Mouse (Mus musculus) liver, embryonic 15.5 days (tissue): Measurements from ENCODE around the gene Cbwd1. TPM values are rescaled to one million over a fixed set of nuclear protein-coding genes. Genes with fewer than 3 reads are reported as not detected.

Experiments used
- ATAC-seq: fragments of 200-750 bp; cut with Nextera tagmentation; 2 replicates; pipeline ENCODE4 v1.8.0; 2017; ENCODE audit warnings: moderate number of reproducible peaks, mild to moderate bottlenecking, moderate library complexity; ENCODE audit not compliant: insufficient read depth
- H3K27ac ChIP-seq: fragments of 300-500 bp; sonication (generic); replicated peaks from 2 replicates; pipeline ENCODE4 v1.5.1; 2015; ENCODE audit warnings: mild to moderate bottlenecking, inconsistent platforms
- H3K27me3 ChIP-seq: fragments of 300-500 bp; sonication (generic); 2 replicates; pipeline ENCODE4 v1.6.1; 2015; ENCODE audit warnings: mild to moderate bottlenecking, inconsistent platforms
- H3K36me3 ChIP-seq: fragments of 300-500 bp; sonication (generic); replicated peaks from 2 replicates; pipeline ENCODE4 v1.6.1; 2015; ENCODE audit warnings: moderate library complexity, mild to moderate bottlenecking, inconsistent platforms
- H3K4me1 ChIP-seq: fragments of 300-500 bp; sonication (generic); replicated peaks from 2 replicates; pipeline ENCODE4 v1.6.1; 2015; ENCODE audit warnings: inconsistent platforms
- H3K4me2 ChIP-seq: fragments of 300-500 bp; sonication (generic); 2 replicates; pipeline ENCODE4 v1.6.1; 2015; ENCODE audit warnings: moderate library complexity, mild to moderate bottlenecking, inconsistent platforms
- H3K4me3 ChIP-seq: fragments of 300-500 bp; sonication (generic); replicated peaks from 2 replicates; pipeline ENCODE4 v1.5.1; 2015; ENCODE audit warnings: mild to moderate bottlenecking, inconsistent platforms
- H3K9ac ChIP-seq: fragments of 300-500 bp; sonication (generic); 2 replicates; pipeline ENCODE4 v1.6.1; 2015; ENCODE audit warnings: moderate library complexity, mild to moderate bottlenecking, inconsistent platforms
- H3K9me3 ChIP-seq: fragments of 300-500 bp; sonication (generic); replicated peaks from 2 replicates; pipeline ENCODE4 v1.6.1; 2016; ENCODE audit warnings: inconsistent platforms
- WGBS: fragments of 180-500 bp; shearing (Covaris S2); methylation state at CpG from one replicate; pipeline ENCODE4 v1.1.7; 2015; ENCODE audit warnings: mixed read lengths; ENCODE audit not compliant: insufficient replicate concordance; 5-methylcytosine and 5-hydroxymethylcytosine counted together
- polyA plus RNA-seq: library from polyadenylated mRNA; unstranded; fragments of >200 nt; fragmentation: Nextera tagmentation; extraction: Ambion mirVana; gene quantifications from 2 replicates; pipeline ENCODE4 v1.2.1, GENCODE M21; 2015

Gene Cbwd1
- polyA plus RNA-seq, 1 experiment from 2014 or later, result 8.1 TPM

DNA sequence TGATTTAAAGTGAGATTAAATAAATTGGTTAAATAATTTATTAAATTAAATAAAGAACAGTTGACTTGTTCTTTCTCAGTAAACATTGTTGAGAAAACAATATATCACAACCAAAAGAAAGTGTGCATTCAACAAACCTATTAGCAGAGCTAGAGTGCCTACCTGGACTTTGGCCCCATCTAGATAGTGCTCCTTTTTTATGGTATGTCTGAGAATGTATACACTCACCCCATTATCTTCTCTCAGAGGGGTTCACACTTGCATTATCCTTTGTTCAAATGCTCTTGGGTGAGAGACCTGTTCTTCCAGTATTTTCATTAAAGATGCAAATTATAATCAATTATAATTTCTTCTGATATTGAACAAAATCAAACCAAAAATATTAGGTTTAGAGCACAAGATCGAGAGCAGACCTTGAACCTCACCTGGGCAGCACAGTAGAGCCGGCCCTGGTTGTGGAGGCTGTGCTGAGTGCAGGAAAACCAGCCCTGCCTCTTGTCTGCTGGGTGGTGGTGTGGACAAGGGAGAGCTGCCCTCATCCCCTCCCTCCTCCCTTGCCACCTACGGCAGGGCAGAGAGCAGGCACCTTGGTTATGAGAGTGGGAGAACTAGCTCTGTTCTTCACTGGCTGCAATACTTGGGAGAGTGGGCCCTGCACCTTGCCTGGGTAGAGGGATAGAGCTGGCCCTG is 11.4 kb upstream of the Cbwd1 start:
- Histone ChIP-seq H3K4me1 (no peaks in the 10 kb centered on the region), H3K4me3 (no peak overlapping the region), H3K4me2 (no peak overlapping the region), H3K9ac (no peak overlapping the region), H3K27ac (no peak overlapping the region), H3K9me3 (no peaks in the 10 kb centered on the region), H3K36me3 (no peaks in the 10 kb centered on the region), H3K27me3 (no peaks in the 10 kb centered on the region)
- no peak for ATAC-seq
- 57% methylated on average over 3 of the region's 3 CpGs for WGBS

DNA sequence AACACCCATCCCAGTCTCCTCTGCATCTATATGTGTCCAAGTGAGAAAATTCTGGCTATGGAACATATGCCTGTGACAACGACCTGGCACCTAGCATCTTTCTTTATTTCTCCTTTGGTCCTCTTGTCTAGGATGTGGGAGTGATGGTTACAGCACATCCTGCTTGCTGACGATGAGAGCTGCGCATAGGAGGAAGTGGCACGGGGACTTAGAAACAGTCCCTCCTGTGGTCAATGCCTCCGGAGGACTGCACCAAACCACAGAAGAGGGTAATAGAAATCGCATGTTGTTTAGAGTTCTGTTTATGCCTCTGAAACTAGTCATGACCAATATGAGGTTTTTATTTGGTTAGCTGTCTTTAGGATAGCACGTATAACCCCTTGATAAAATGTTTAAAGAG is 9.9 kb upstream of the Cbwd1 start:
- 17% methylated on average over 7 of the region's 7 CpGs for WGBS
- Histone ChIP-seq H3K4me2 (no peak overlapping the region), H3K27ac (no peak overlapping the region), H3K4me3 (no peak overlapping the region), H3K4me1 (no peaks in the 10 kb centered on the region), H3K27me3 (no peaks in the 10 kb centered on the region), H3K9me3 (no peaks in the 10 kb centered on the region), H3K9ac (no peak overlapping the region), H3K36me3 (no peaks in the 10 kb centered on the region)
- no peak for ATAC-seq

DNA sequence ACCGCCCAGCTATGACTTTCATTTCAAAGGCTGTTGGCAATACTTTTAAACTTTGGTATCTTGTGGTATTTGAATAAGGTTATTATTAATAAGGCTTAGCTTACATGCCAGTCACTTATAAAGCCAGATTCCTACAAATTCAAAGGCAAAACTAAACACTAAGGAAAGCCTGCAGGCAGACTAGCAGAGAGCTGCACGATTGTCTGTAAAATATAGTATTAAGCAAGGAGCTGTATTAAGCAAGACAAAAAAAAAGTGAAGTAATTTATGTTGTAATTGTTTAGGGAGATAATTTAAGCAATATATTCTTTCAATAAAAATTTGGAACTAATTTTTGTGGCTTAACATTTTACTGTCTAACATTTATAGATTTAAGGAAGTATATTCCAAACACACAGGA is 5.5 kb upstream of the Cbwd1 start:
- Histone ChIP-seq H3K27me3 (no peaks in the 10 kb centered on the region), H3K36me3 (no peaks in the 10 kb centered on the region), H3K27ac (no peak overlapping the region), H3K9ac (no peak overlapping the region), H3K4me1 (no peaks in the 10 kb centered on the region), H3K9me3 (no peaks in the 10 kb centered on the region), H3K4me3 (no peak overlapping the region), H3K4me2 (no peak overlapping the region)
- ATAC-seq, result no peak
- 51% methylated on average over 2 of the region's 2 CpGs for whole genome bisulfite sequencing

DNA sequence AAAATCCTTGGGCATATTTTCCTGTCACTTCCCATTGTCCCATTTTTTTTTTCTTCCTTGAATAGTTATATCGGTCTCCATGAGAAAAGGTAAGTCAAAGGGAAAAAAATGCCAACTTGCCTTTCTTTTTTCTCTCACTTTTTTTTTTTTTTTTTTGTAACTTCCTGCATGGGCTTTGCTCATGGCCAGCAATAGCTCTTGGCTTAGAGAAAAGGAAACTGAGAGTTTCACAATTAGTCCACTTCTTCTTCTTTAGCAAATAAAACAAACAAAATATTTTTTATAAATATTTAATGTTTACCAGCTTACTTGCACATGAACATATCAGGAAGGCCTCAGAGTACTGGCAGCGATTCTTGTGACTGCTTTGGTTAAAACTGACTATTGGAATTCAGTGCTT is 4.8 kb upstream of the Cbwd1 start:
- Histone ChIP-seq H3K27ac (no peak overlapping the region; the same call in 1 of the 2 replicates), H3K9ac (no peak overlapping the region), H3K27me3 (no peaks in the 10 kb centered on the region), H3K9me3 (no peaks in the 10 kb centered on the region), H3K4me1 (no peaks in the 10 kb centered on the region), H3K4me2 (no peak overlapping the region), H3K4me3 (no peak overlapping the region), H3K36me3 (no peaks in the 10 kb centered on the region)
- ATAC-seq, result no peak
- WGBS, result 39% methylated on average over 2 of the region's 2 CpGs

DNA sequence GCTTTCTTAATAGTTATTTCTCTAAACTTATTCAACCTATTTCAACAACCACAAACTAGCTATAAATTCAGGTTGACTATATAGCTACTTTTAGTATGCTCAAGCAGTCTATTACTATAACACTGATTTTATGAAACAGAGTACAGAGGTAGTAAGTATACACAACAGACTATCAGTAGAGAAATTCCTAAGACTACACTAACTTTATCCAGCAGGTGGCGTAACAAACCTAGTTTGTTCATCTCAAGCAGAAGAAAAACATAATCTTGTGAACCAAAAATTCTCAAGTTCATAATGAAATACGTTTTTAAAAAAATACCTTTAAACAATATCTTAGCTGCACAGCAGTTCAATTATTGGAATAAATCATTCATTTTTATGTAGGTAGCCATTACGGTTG is 2.9 kb downstream of the Cbwd1 start:
- 28% methylated on average over 3 of the region's 3 CpGs for WGBS
- Histone ChIP-seq H3K27me3 (no peaks in the 10 kb centered on the region), H3K27ac (no peak overlapping the region), H3K4me3 (no peak overlapping the region), H3K36me3 (peaks cover 19% of the 10 kb centered on the region), H3K9ac (no peak overlapping the region), H3K9me3 (no peaks in the 10 kb centered on the region), H3K4me1 (peaks cover 13% of the 10 kb centered on the region), H3K4me2 (no peak overlapping the region)
- no peak for ATAC-seq

DNA sequence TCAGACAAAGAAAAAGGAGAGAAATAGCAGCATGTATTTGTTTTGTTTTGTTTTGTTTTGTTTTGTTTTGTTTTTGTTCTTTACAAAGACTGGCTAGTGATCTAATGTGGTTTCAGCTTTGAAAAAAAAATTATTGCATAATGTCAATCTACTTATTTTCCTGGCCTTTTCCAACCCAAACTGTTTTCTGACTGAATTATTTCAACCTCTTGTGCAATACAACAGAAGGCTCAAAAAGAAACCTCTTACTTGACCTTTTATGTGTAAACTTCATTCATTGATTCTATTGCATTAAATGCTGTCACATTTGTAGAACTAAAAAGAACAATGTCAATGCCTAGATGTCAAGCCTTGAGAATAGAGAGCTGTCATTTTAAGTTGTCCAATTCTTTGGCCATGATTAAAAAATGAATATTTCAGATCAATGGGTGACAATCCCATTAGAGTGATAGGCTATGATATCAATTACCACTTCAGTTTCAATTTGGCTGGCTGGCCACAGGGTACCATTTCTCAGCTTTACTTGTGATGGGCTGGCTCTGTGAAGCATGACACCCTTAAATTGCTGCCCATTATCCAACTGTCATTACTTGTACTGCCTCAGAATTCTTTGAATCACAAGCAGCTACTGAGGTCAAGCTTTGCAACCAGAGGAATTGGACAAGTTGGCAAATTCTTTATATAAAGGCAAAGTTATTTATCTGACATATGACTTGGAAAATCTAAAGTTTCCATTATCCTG is 15.7 kb downstream of the Cbwd1 start:
- no peaks in the 10 kb centered on the region for H3K9me3 ChIP-seq
- H3K36me3 ChIP-seq, result 0 out of 2 replicates have a peak, but pooled peaks cover 2% of the 10 kb centered on the region
- H3K4me1 ChIP-seq, result no peaks in the 10 kb centered on the region
- H3K27ac ChIP-seq, result no peak overlapping the region
- no peak overlapping the region for H3K4me2 ChIP-seq
- no peak overlapping the region for H3K9ac ChIP-seq
- no peak overlapping the region for H3K4me3 ChIP-seq
- H3K27me3 ChIP-seq, result no peaks in the 10 kb centered on the region
- ATAC-seq, result no peak

DNA sequence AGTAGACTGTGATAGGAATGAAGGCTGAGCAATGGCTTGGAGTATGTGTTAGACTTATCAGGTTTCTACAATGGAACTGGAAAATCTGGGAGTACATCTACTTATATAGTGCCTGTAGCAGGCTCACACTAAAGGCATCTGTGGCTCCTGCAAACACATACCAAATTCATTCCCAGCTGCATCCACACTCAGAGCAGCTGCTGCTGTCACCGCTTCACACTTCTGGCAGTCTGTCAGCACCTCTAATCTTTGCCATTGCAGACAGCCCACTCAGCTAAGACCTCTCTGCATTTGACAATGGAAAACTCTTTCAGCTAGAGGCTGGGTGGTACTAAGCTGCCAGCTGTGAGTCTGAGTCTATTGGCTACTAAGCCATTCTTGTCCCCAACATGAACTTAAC is 24.3 kb downstream of the Cbwd1 start:
- H3K4me1 ChIP-seq, result no peaks in the 10 kb centered on the region
- H3K4me2 ChIP-seq, result no peak overlapping the region
- WGBS, result 89% methylated on average over 1 of the region's 1 CpGs
- H3K27ac ChIP-seq, result no peak overlapping the region
- H3K9me3 ChIP-seq, result no peaks in the 10 kb centered on the region
- H3K4me3 ChIP-seq, result no peak overlapping the region
- H3K9ac ChIP-seq, result no peak overlapping the region
- no peak for ATAC-seq
- H3K27me3 ChIP-seq, result no peaks in the 10 kb centered on the region
- H3K36me3 ChIP-seq, result peaks cover 6% of the 10 kb centered on the region; the same call in 1 of the 2 replicates

DNA sequence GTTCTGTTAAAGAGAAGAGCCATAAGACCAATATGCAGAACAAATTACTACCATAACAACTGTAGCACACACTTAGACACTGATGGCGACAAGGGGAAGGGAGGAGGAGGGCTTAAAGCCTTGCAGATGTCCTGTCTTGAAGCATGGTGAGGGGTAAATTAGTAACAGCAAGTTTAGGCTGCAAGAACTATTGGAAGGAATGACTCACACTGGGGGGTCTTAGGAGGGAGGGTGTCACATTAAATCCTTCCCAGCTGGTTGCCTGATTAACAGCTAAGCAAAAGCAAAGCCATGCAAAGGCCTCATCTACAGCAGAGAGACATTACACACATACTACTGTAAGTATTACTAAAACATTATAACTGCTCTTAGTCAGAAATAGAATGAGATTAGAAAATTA is 32.4 kb downstream of the Cbwd1 start:
- Histone ChIP-seq H3K36me3 (no peaks in the 10 kb centered on the region), H3K27ac (no peak overlapping the region), H3K9ac (no peak overlapping the region), H3K4me2 (no peak overlapping the region), H3K9me3 (no peaks in the 10 kb centered on the region), H3K4me3 (no peak overlapping the region), H3K4me1 (no peaks in the 10 kb centered on the region), H3K27me3 (no peaks in the 10 kb centered on the region)
- 62% methylated on average over 1 of the region's 1 CpGs for WGBS
- ATAC-seq, result no peak

DNA sequence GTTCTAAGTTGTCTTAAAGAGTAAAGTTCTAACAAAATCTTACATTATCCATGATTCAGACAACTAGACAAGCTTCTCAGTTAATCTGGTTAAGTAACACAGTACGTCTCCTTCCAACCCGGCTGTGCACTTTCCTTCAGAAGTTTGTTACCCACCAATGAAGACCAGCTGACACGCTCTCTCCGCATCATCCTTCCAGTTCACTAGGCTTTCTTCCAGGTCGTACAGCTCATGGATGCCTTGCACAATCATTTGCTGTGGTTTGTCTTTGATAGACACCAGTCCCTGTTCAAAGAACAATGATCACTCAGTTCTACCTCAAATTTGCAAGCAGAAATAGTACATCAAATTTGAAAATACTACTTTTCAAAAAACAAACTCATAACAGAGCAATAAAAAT is 40.5 kb downstream of the Cbwd1 start:
- ATAC-seq, result no peak

DNA sequence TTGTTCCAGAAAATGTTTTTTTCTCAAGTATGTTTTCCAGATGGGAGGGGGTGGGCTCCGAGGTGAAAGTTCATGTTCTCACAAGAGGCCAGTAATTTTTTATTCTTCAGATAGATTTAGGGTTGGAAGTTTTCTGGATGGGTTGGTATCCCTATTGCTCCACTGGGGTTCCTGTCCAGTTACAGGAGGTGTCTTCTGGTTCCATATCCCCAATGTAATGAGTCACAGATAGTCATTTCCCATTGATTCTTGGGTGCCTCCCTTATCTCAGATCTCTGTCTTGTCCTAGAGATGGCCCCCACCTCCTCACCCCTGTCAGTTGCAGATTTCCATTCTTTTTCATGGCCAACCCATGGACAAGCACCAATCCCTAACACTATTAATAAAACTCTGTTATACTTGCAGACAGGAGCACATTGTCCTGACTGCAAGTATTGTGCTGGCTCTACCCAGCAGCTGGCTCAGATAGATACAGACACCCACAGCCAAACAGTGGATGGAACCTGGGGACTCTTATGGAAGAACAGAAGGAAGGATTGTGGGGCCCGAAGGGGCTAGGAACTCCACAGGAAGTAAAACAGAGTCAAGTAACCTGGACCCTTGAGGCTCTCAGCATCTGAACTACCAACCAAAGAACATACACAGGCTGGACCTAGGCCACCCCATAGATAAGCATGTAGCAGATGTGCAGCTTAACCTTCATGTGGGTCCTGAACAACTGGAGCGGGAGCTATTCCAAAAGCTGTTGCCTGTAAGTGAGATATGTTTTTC is 52.8 kb downstream of the Cbwd1 start:
- no peaks in the 10 kb centered on the region for H3K36me3 ChIP-seq
- WGBS, result 68% methylated on average over 3 of the region's 3 CpGs
- no peak for ATAC-seq
- H3K27me3 ChIP-seq, result peaks cover 19% of the 10 kb centered on the region
- H3K27ac ChIP-seq, result no peak overlapping the region
- H3K4me3 ChIP-seq, result no peak overlapping the region
- no peaks in the 10 kb centered on the region for H3K4me1 ChIP-seq
- H3K9me3 ChIP-seq, result no peaks in the 10 kb centered on the region
- no peak overlapping the region for H3K9ac ChIP-seq
- no peak overlapping the region for H3K4me2 ChIP-seq

More for the DNA sequence above, 40.5 kb downstream of the Cbwd1 start:
- no peak overlapping the region for H3K9ac ChIP-seq
- no peaks in the 10 kb centered on the region for H3K27me3 ChIP-seq
- no peak overlapping the region for H3K4me2 ChIP-seq
- no peak overlapping the region for H3K4me3 ChIP-seq
- WGBS, result 79% methylated on average over 5 of the region's 5 CpGs
- H3K27ac ChIP-seq, result no peak overlapping the region
- no peaks in the 10 kb centered on the region for H3K9me3 ChIP-seq
- H3K36me3 ChIP-seq, result peaks cover 24% of the 10 kb centered on the region
- no peaks in the 10 kb centered on the region for H3K4me1 ChIP-seq

DNA sequence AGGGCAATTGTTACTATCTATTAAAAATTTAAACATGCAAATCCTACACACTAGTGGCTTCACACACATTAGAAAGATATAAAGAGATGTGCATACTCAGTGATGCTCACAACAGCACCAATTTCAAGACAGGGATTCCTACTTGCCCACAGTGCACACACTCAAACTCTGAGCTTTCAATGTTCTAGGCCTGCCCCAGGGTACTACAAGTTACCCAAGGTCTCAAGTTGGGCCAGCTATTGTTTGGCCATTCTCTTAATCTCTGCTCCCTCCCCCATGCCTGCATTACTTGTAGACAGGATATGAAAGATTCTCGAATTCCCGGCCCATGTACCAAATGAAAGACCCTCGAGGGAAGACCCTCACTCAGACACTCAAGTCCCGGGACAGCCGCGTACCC is 53.8 kb downstream of the Cbwd1 start:
- Histone ChIP-seq H3K27ac (no peak overlapping the region), H3K36me3 (no peaks in the 10 kb centered on the region), H3K4me1 (no peaks in the 10 kb centered on the region), H3K4me2 (no peak overlapping the region), H3K9ac (no peak overlapping the region), H3K27me3 (peaks cover 28% of the 10 kb centered on the region), H3K9me3 (no peaks in the 10 kb centered on the region), H3K4me3 (no peak overlapping the region)
- WGBS, result 62% methylated on average over 6 of the region's 6 CpGs
- no peak for ATAC-seq
